Mouse (Mus musculus): Measurements from ENCODE around the gene 3110082I17Rik.

Gene 3110082I17Rik

GRCm38 (mm10) chr5:139379771-139380384 is 80.4 kb downstream of the 3110082I17Rik start:
- DNase-seq (ENCODE audit: low read depth, low spot score), result no peak

- no peak for DNase-seq (ENCODE audit: low read depth, low spot score)
Measured at GRCm38 (mm10) chr5:139378986-139379629, 81.2 kb downstream of the 3110082I17Rik start.

GRCm38 (mm10) chr5:139378271-139378556 is 82.1 kb downstream of the 3110082I17Rik start:
- no peak for DNase-seq (ENCODE audit: low read depth, low spot score)

GRCm38 (mm10) chr5:139377468-139378270 is 82.7 kb downstream of the 3110082I17Rik start, which contains the start of gene Gpr146:
Gpr146 (plus strand) TSS chr5:139377697.
- DNase-seq (ENCODE audit: low read depth, low spot score), result no peak

- no peak for DNase-seq (ENCODE audit: low read depth, low spot score)
Measured at GRCm38 (mm10) chr5:139374841-139375240, 85.5 kb downstream of the 3110082I17Rik start.

- no peak for DNase-seq (ENCODE audit: low read depth, low spot score)
Measured at GRCm38 (mm10) chr5:139373889-139374444, 86.4 kb downstream of the 3110082I17Rik start.

GRCm38 (mm10) chr5:139373126-139373525 is 87.2 kb downstream of the 3110082I17Rik start:
- DNase-seq (ENCODE audit: low read depth, low spot score), result no peak

GRCm38 (mm10) chr5:139371631-139372401 is 88.5 kb downstream of the 3110082I17Rik start:
- DNase-seq (ENCODE audit: low read depth, low spot score), result no peak

GRCm38 (mm10) chr5:139371118-139371517 is 89.2 kb downstream of the 3110082I17Rik start:
- DNase-seq (ENCODE audit: low read depth, low spot score), result no peak

- DNase-seq (ENCODE audit: low read depth, low spot score), result no peak
Measured at GRCm38 (mm10) chr5:139370336-139370735, 90.0 kb downstream of the 3110082I17Rik start.

- DNase-seq (ENCODE audit: low read depth, low spot score), result no peak
Measured at GRCm38 (mm10) chr5:139368638-139369320, 91.5 kb downstream of the 3110082I17Rik start.

GRCm38 (mm10) chr5:139367884-139368458 is 92.4 kb downstream of the 3110082I17Rik start:
- no peak for DNase-seq (ENCODE audit: low read depth, low spot score)

GRCm38 (mm10) chr5:139366484-139366883 is 93.8 kb downstream of the 3110082I17Rik start:
- DNase-seq (ENCODE audit: low read depth, low spot score), result no peak

GRCm38 (mm10) chr5:139365827-139366226 is 94.5 kb downstream of the 3110082I17Rik start:
- no peak for DNase-seq (ENCODE audit: low read depth, low spot score)

- DNase-seq (ENCODE audit: low read depth, low spot score), result no peak
Measured at GRCm38 (mm10) chr5:139364911-139365571, 95.3 kb downstream of the 3110082I17Rik start.

- no peak for DNase-seq (ENCODE audit: low read depth, low spot score)
Measured at GRCm38 (mm10) chr5:139364260-139364910, 95.9 kb downstream of the 3110082I17Rik start.

GRCm38 (mm10) chr5:139363858-139364257 is 96.5 kb downstream of the 3110082I17Rik start:
- no peak for DNase-seq (ENCODE audit: low read depth, low spot score)

- no peak for DNase-seq (ENCODE audit: low read depth, low spot score)
Measured at GRCm38 (mm10) chr5:139359244-139359643, 101.1 kb downstream of the 3110082I17Rik start.

- no peak for DNase-seq (ENCODE audit: low read depth, low spot score)
Measured at GRCm38 (mm10) chr5:139358653-139359052, 101.7 kb downstream of the 3110082I17Rik start.
